Mouse (Mus musculus) embryonic facial prominence, embryonic 11.5 days (tissue): Measurements from ENCODE around the gene Pola1. TPM values are rescaled to one million over a fixed set of nuclear protein-coding genes. Genes with fewer than 3 reads are reported as not detected.
A peak's percentile ranks its signal among the peaks of the same experiment; 100 is the strongest.

Source experiments
- ATAC-seq: fragments of 200-750 bp; cut with Nextera tagmentation; replicated peaks from 2 replicates; pipeline ENCODE4 v1.8.0; 2017; ENCODE audit warnings: low read depth; ENCODE audit not compliant: insufficient number of reproducible peaks, low FRiP score, low TSS enrichment
- DNase-seq: peaks from one replicate; pipeline ENCODE4 v3.0.0-alpha.2; 2015; ENCODE audit warnings: low spot score
- H3K27ac ChIP-seq: fragments of 300-500 bp; sonication (generic); replicated peaks from 2 replicates; pipeline ENCODE4 v1.5.1; 2014; ENCODE audit warnings: mild to moderate bottlenecking, low read depth, low read length, control low read depth
- H3K27me3 ChIP-seq: fragments of 300-500 bp; sonication (generic); 2 replicates; pipeline ENCODE4 v1.6.1; 2014; ENCODE audit warnings: mild to moderate bottlenecking, low read length, moderate library complexity, mixed read lengths; ENCODE audit not compliant: control insufficient read depth, insufficient read depth
- H3K36me3 ChIP-seq: fragments of 300-500 bp; sonication (generic); replicated peaks from 2 replicates; pipeline ENCODE4 v1.6.1; 2014; ENCODE audit warnings: low read depth, mild to moderate bottlenecking, low read length, moderate library complexity, mixed read lengths; ENCODE audit not compliant: control insufficient read depth, insufficient read depth
- H3K4me1 ChIP-seq: fragments of 300-500 bp; sonication (generic); 2 replicates; pipeline ENCODE4 v1.6.1; 2014; ENCODE audit warnings: low read length, mixed read lengths; ENCODE audit not compliant: control insufficient read depth, insufficient read depth
- H3K4me2 ChIP-seq: fragments of 300-500 bp; sonication (generic); 2 replicates; pipeline ENCODE4 v1.6.1; 2014; ENCODE audit warnings: low read depth, mild to moderate bottlenecking, control low read depth, low read length, moderate library complexity
- H3K4me3 ChIP-seq: fragments of 300-500 bp; sonication (generic); 2 replicates; pipeline ENCODE4 v1.5.1; 2014; ENCODE audit warnings: low read depth, low read length, control low read depth
- H3K9ac ChIP-seq: fragments of 300-500 bp; sonication (generic); replicated peaks from 2 replicates; pipeline ENCODE4 v1.6.1; 2014; ENCODE audit warnings: mild to moderate bottlenecking, control low read depth, low read length
- H3K9me3 ChIP-seq: fragments of 300-500 bp; sonication (generic); replicated peaks from 2 replicates; pipeline ENCODE4 v1.6.1; 2016; ENCODE audit warnings: mild to moderate bottlenecking, low read length, inconsistent platforms, mixed read lengths; ENCODE audit not compliant: control insufficient read depth
- WGBS: fragments of 180-500 bp; shearing (Covaris S2); extraction: QIAGEN DNeasy Blood & Tissue Kit; methylation state at CpG from one replicate; pipeline ENCODE4 v1.1.7; 2014; 5-methylcytosine and 5-hydroxymethylcytosine counted together
- polyA plus RNA-seq: library from polyadenylated mRNA; unstranded; fragments of >200 nt; fragmentation: Nextera tagmentation; extraction: Ambion mirVana; gene quantifications from 2 replicates; pipeline ENCODE4 v1.2.1, GENCODE M21; 2014

Gene Pola1
- polyA plus RNA-seq, 1 experiment from 2014 or later: 22.6 TPM

DNA sequence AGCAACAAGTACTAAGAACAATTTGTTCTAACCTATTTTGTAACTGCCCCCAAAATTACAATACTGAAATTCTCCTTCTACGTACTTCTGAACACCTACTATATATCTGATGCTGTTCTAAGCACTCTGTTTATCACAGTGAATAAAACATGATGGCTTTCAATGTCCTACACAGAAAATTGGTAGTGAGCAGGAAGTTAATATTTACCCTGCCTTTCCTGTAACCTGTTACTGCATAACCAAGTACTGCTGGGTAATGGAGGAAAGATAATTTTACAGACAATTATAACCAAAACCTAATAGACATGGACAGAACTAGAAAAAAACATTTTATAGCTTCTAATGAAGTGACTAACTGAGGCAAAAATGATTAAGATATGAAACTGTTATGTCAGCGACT, 51.0 kb downstream of the Pola1 start:
- Histone ChIP-seq H3K4me1 (no peaks in the 10 kb centered on the region), H3K36me3 (no peaks in the 10 kb centered on the region), H3K9me3 (no peaks in the 10 kb centered on the region), H3K9ac (no peak overlapping the region), H3K27ac (no peak overlapping the region), H3K4me2 (no peak overlapping the region), H3K4me3 (no peak overlapping the region), H3K27me3 (no peaks in the 10 kb centered on the region)
- ATAC-seq (no peak), DNase-seq (no peak)
- WGBS: 89% methylated on average over 2 of the region's 2 CpGs

DNA sequence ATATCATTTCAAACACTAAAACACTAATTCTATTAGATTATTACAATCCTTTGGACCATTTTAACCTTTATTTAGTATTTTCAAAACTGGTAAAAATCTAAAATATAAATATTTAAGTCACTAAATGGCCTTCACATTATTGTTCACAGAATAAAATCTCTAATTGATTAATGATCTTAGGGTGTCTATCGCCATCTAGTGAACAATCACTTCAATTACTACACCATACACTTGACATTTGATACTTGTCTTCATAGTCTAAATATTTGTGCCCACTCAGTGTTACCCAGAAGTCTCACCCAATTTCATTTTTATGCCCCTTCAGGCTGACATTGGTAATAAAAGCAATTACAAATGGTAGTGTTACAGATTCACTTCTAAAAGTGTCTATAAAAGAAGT, 74.8 kb downstream of the Pola1 start:
- H3K4me2 ChIP-seq: no peak overlapping the region
- no peak overlapping the region for H3K4me3 ChIP-seq
- H3K27ac ChIP-seq: no peak overlapping the region
- H3K4me1 ChIP-seq: no peaks in the 10 kb centered on the region
- H3K9ac ChIP-seq: no peak overlapping the region
- no peaks in the 10 kb centered on the region for H3K9me3 ChIP-seq
- no peaks in the 10 kb centered on the region for H3K27me3 ChIP-seq
- ATAC-seq: no peak
- WGBS: 36% methylated on average over 1 of the region's 1 CpGs
- DNase-seq: peak; percentile 9
- H3K36me3 ChIP-seq: no peaks in the 10 kb centered on the region

DNA sequence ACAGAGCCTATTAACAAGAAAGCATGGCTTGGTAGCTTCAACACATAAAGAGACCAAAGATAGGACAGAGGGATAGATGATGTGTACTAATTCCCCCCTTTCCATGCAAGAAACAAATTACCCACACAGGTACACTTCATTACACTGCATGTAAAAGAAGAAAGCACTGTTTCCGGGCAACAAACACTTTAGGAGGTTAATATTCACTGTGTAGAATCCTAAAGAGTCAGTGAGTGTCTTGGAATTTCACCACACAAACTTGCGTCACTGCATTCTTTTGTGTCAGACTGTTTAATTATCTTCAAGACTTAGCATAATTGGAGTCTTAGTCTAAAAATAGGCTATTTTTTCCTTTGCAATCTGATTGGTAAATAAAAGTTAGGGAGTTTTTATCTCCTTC, 92.2 kb downstream of the Pola1 start:
- no peaks in the 10 kb centered on the region for H3K9me3 ChIP-seq
- no peaks in the 10 kb centered on the region for H3K4me1 ChIP-seq
- no peaks in the 10 kb centered on the region for H3K36me3 ChIP-seq
- WGBS: 90% methylated on average over 2 of the region's 2 CpGs
- no peak overlapping the region for H3K4me3 ChIP-seq
- no peak overlapping the region for H3K4me2 ChIP-seq
- no peaks in the 10 kb centered on the region for H3K27me3 ChIP-seq
- no peak overlapping the region for H3K27ac ChIP-seq
- no peak overlapping the region for H3K9ac ChIP-seq
- no peak for DNase-seq
- no peak for ATAC-seq

DNA sequence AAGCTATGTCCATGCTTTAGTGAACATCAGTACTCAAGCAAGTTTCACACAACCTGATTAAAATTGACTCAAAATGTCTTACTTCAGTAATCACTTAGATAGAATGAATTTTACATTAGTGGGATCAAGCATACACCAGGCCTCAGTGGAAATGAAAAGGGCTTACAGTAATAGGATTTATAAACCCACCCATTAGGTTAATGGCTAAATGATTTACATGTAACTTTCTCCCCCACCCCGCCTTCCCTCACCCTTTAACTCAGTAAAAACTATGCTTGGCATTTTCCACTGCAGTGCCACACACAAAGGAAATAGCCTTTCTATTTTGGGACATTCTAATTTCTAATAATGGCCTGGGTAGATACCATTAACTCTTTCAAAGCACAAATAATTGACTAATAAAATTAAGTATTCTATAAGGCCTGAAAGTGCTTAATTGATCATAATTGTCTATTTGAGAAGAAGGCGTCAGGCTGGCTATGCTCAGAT, 129.0 kb downstream of the Pola1 start:
- no peaks in the 10 kb centered on the region for H3K4me1 ChIP-seq
- H3K27me3 ChIP-seq: no peaks in the 10 kb centered on the region
- DNase-seq (no peak), ATAC-seq (no peak)
- no peaks in the 10 kb centered on the region for H3K36me3 ChIP-seq
- no peak overlapping the region for H3K4me2 ChIP-seq
- WGBS: 82% methylated on average over 2 of the region's 2 CpGs
- H3K9me3 ChIP-seq: no peaks in the 10 kb centered on the region
- H3K4me3 ChIP-seq: no peak overlapping the region
- H3K27ac ChIP-seq: no peak overlapping the region
- H3K9ac ChIP-seq: no peak overlapping the region

DNA sequence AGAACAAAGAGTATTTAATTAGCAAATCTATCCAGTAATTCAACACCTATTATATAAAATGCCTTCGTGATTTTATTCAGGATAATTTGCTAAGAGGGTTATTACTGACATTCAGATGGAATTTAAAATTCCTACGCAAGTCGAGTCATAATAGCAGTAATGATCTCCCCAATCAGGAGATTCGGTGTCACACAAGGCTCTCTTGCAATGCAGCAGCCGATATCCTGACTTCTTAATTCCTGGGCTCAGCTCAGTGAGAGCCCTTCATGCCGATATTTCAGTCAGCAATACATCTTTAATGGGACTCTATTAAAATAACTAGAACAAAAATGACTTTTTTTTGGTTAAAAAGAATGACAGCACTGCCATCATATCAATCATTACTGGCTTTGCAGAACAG, 134.4 kb downstream of the Pola1 start:
- H3K9me3 ChIP-seq: no peaks in the 10 kb centered on the region
- no peaks in the 10 kb centered on the region for H3K36me3 ChIP-seq
- WGBS: 71% methylated on average over 6 of the region's 6 CpGs
- H3K4me2 ChIP-seq: no peak overlapping the region
- H3K27me3 ChIP-seq: no peaks in the 10 kb centered on the region
- H3K9ac ChIP-seq: no peak overlapping the region
- ATAC-seq: no peak
- no peak overlapping the region for H3K27ac ChIP-seq
- no peak for DNase-seq
- no peaks in the 10 kb centered on the region for H3K4me1 ChIP-seq
- no peak overlapping the region for H3K4me3 ChIP-seq

DNA sequence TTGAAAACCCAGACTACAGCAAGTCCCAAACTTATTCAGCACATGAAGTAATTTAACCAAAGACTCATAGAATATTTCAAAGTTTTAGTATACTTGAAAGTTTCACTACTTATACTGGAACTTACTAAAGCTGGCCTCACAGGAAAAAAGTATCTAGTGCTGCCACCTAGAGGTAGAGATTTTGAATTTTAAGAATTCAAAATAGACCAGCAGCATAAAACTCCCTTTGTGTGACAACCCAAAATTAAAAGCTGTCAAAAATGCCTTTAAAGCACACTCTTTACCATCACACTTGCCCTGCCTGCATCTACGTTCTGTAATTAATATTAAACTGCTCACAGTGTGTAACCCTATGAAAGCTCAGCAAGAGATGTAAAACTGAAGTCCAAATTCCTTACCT, 166.2 kb downstream of the Pola1 start:
- no peaks in the 10 kb centered on the region for H3K4me1 ChIP-seq
- DNase-seq (peak; percentile 59), ATAC-seq (no peak)

DNA sequence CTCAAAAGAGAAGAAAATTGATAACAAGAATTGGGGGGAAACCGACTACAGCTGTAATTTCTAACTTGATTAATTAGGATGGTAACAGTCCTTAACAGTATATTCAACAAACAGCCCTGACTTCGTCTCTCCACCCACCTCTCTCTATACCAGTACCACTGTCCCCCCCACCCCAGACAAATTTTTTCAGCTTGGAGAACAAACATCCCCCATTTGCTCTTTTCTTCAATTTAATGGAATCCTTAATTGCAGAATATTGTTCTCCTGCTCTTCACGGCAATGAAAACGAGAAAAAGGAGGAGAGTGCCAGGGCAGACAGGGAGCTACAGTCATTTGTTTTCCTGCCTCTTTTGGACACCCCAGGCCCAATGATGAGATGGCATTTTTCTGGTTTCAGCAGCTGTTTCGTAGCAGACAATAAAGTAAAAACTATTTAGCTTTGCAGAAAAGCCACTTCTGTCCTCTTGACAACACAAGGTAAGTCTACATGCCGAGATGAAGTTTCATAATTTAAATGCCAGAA, 202.2 kb downstream of the Pola1 start:
- H3K4me2 ChIP-seq: no peak overlapping the region
- no peaks in the 10 kb centered on the region for H3K27me3 ChIP-seq
- DNase-seq (no peak), ATAC-seq (no peak)
- no peak overlapping the region for H3K9ac ChIP-seq
- H3K27ac ChIP-seq: no peak overlapping the region
- 75% methylated on average over 6 of the region's 6 CpGs for whole genome bisulfite sequencing
- H3K4me3 ChIP-seq: no peak overlapping the region
- no peaks in the 10 kb centered on the region for H3K9me3 ChIP-seq
- no peaks in the 10 kb centered on the region for H3K36me3 ChIP-seq
- H3K4me1 ChIP-seq: no peaks in the 10 kb centered on the region

More for the DNA sequence above, 166.2 kb downstream of the Pola1 start:
- no peaks in the 10 kb centered on the region for H3K27me3 ChIP-seq
- no peak overlapping the region for H3K4me2 ChIP-seq
- H3K4me3 ChIP-seq: no peak overlapping the region
- H3K9me3 ChIP-seq: no peaks in the 10 kb centered on the region
- H3K27ac ChIP-seq: no peak overlapping the region
- WGBS: 54% methylated on average over 1 of the region's 1 CpGs
- H3K9ac ChIP-seq: no peak overlapping the region
- H3K36me3 ChIP-seq: no peaks in the 10 kb centered on the region

DNA sequence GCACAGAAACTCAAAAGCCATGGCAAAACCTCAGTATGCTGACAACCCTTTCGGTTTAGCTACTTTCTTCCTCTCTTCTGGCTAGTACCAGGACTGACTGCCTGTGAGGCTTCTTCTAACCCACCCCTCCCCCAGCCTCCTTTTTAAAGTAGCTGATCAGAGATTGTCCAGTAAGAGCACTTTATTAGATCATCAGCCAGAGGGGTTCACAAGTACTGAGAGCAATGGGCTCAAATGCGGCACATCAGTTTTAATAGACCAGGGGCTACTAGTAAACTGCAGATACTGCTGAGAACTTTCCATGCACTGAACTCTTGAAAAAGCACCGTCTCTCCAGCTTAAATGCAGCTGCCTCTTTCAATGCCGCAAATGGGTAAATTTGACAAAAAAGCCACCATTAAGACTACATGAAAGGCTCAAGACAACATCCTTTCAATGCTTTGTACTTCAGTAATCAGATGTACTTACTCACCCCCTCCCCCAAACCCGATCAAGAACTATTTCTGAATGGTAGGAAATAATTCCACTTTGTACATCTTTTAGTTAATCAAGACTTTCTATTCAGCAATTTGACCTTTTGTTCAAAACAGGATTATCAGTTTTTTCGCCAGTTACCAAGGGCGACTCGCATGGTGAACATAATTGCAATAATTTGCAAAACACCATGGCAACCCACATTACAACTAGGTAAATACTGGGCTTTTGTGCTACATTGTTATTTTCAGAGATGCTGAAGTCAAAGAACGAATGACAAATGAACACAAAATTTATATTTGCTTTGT, 202.8 kb downstream of the Pola1 start:
- H3K9me3 ChIP-seq: no peaks in the 10 kb centered on the region
- no peaks in the 10 kb centered on the region for H3K36me3 ChIP-seq
- no peaks in the 10 kb centered on the region for H3K4me1 ChIP-seq
- H3K4me3 ChIP-seq: no peak overlapping the region
- H3K27me3 ChIP-seq: no peaks in the 10 kb centered on the region
- peak; percentile 1 for DNase-seq
- H3K27ac ChIP-seq: no peak overlapping the region
- WGBS: 70% methylated on average over 9 of the region's 9 CpGs
- ATAC-seq: no peak
- H3K9ac ChIP-seq: no peak overlapping the region
- no peak overlapping the region for H3K4me2 ChIP-seq
